Mouse (Mus musculus): ENCODE measurements at regions not wholly inside any gene's neighbourhood (a gene's known extent, or its start where the extent isn't known, plus 50 kb on each side); places are given as distances from the start of the nearest gene placed in this dataset.

GRCm38 (mm10) chr13:116535211-116535610, 225.7 kb upstream of the Isl1 start:
- no peaks in the 10 kb centered on the region for H3K79me2 ChIP-seq (ENCODE audit: control insufficient read depth, insufficient read depth, low read length)
- 86% methylated on average over 3 of the region's 3 CpGs for WGBS
- no peak overlapping the region for H3K27ac ChIP-seq (replicated peaks; ENCODE audit: insufficient read depth, low read depth, low read length)
- H3K9ac ChIP-seq (ENCODE audit: low read depth, low read length), result no peak overlapping the region
- no peak overlapping the region for H3K4me3 ChIP-seq (ENCODE audit: insufficient read depth, low read depth, low read length)
- no peaks in the 10 kb centered on the region for H3K27me3 ChIP-seq (ENCODE audit: control insufficient read depth, insufficient read depth, low read length)
- no peaks in the 10 kb centered on the region for H3K4me1 ChIP-seq (ENCODE audit: control insufficient read depth, insufficient read depth, low read length)
- no peaks in the 10 kb centered on the region for H3K36me3 ChIP-seq (ENCODE audit: control insufficient read depth, insufficient read depth, low read length)
- no peak for DNase-seq (ENCODE audit: extremely low read depth, low read depth, low spot score)
- no peak for TF ChIP-seq CTCF (IDR thresholded peaks at IDR 0.05; ENCODE audit: low read depth, low read length)
- no peak for TF ChIP-seq POLR2A (IDR thresholded peaks at IDR 0.05; ENCODE audit: extremely low read depth, insufficient read depth, low read length)

GRCm38 (mm10) chr13:116533163-116533562, 223.7 kb upstream of the Isl1 start:
- H3K9ac ChIP-seq (ENCODE audit: low read depth, low read length), result no peak overlapping the region
- H3K4me1 ChIP-seq (ENCODE audit: control insufficient read depth, insufficient read depth, low read length), result no peaks in the 10 kb centered on the region
- no peak overlapping the region for H3K27ac ChIP-seq (replicated peaks; ENCODE audit: insufficient read depth, low read depth, low read length)
- no peaks in the 10 kb centered on the region for H3K36me3 ChIP-seq (ENCODE audit: control insufficient read depth, insufficient read depth, low read length)
- H3K27me3 ChIP-seq (ENCODE audit: control insufficient read depth, insufficient read depth, low read length), result no peaks in the 10 kb centered on the region
- H3K79me2 ChIP-seq (ENCODE audit: control insufficient read depth, insufficient read depth, low read length), result no peaks in the 10 kb centered on the region
- no peak for DNase-seq (ENCODE audit: extremely low read depth, low read depth, low spot score)
- H3K4me3 ChIP-seq (ENCODE audit: insufficient read depth, low read depth, low read length), result no peak overlapping the region
- WGBS, result 77% methylated on average over 3 of the region's 3 CpGs
- TF ChIP-seq CTCF (IDR thresholded peaks at IDR 0.05; ENCODE audit: low read depth, low read length) (no peak), POLR2A (IDR thresholded peaks at IDR 0.05; ENCODE audit: extremely low read depth, insufficient read depth, low read length) (no peak)

GRCm38 (mm10) chr13:116528289-116528688, 218.8 kb upstream of the Isl1 start:
- Histone ChIP-seq H3K4me1 (ENCODE audit: control insufficient read depth, insufficient read depth, low read length) (no peaks in the 10 kb centered on the region), H3K79me2 (ENCODE audit: control insufficient read depth, insufficient read depth, low read length) (no peaks in the 10 kb centered on the region), H3K36me3 (ENCODE audit: control insufficient read depth, insufficient read depth, low read length) (no peaks in the 10 kb centered on the region), H3K27ac (replicated peaks; ENCODE audit: insufficient read depth, low read depth, low read length) (no peak overlapping the region), H3K9ac (ENCODE audit: low read depth, low read length) (no peak overlapping the region), H3K27me3 (ENCODE audit: control insufficient read depth, insufficient read depth, low read length) (no peaks in the 10 kb centered on the region), H3K4me3 (ENCODE audit: insufficient read depth, low read depth, low read length) (no peak overlapping the region)
- TF ChIP-seq POLR2A (IDR thresholded peaks at IDR 0.05; ENCODE audit: extremely low read depth, insufficient read depth, low read length) (no peak), CTCF (IDR thresholded peaks at IDR 0.05; ENCODE audit: low read depth, low read length) (no peak)
- 32% methylated on average over 1 of the region's 1 CpGs for WGBS
- no peak for DNase-seq (ENCODE audit: extremely low read depth, low read depth, low spot score)

- no peak overlapping the region for H3K27ac ChIP-seq (replicated peaks; ENCODE audit: insufficient read depth, low read depth, low read length)
- H3K9ac ChIP-seq (ENCODE audit: low read depth, low read length), result no peak overlapping the region
- H3K36me3 ChIP-seq (ENCODE audit: control insufficient read depth, insufficient read depth, low read length), result no peaks in the 10 kb centered on the region
- H3K79me2 ChIP-seq (ENCODE audit: control insufficient read depth, insufficient read depth, low read length), result no peaks in the 10 kb centered on the region
- no peak overlapping the region for H3K4me3 ChIP-seq (ENCODE audit: insufficient read depth, low read depth, low read length)
- H3K4me1 ChIP-seq (ENCODE audit: control insufficient read depth, insufficient read depth, low read length), result no peaks in the 10 kb centered on the region
- no peaks in the 10 kb centered on the region for H3K27me3 ChIP-seq (ENCODE audit: control insufficient read depth, insufficient read depth, low read length)
- DNase-seq (ENCODE audit: extremely low read depth, low read depth, low spot score), result no peak
- TF ChIP-seq CTCF (IDR thresholded peaks at IDR 0.05; ENCODE audit: low read depth, low read length) (no peak), POLR2A (IDR thresholded peaks at IDR 0.05; ENCODE audit: extremely low read depth, insufficient read depth, low read length) (no peak)
- 59% methylated on average over 7 of the region's 7 CpGs for WGBS
Measured at GRCm38 (mm10) chr13:116527037-116527436, 217.5 kb upstream of the Isl1 start.

- no peak overlapping the region for H3K4me3 ChIP-seq (ENCODE audit: insufficient read depth, low read depth, low read length)
- no peaks in the 10 kb centered on the region for H3K27me3 ChIP-seq (ENCODE audit: control insufficient read depth, insufficient read depth, low read length)
- 13% methylated on average over 8 of the region's 8 CpGs for WGBS
- no peak overlapping the region for H3K9ac ChIP-seq (ENCODE audit: low read depth, low read length)
- TF ChIP-seq POLR2A (IDR thresholded peaks at IDR 0.05; ENCODE audit: extremely low read depth, insufficient read depth, low read length) (no peak), CTCF (IDR thresholded peaks at IDR 0.05; ENCODE audit: low read depth, low read length) (no peak)
- H3K4me1 ChIP-seq (ENCODE audit: control insufficient read depth, insufficient read depth, low read length), result no peaks in the 10 kb centered on the region
- no peaks in the 10 kb centered on the region for H3K36me3 ChIP-seq (ENCODE audit: control insufficient read depth, insufficient read depth, low read length)
- no peak for DNase-seq (ENCODE audit: extremely low read depth, low read depth, low spot score)
- no peak overlapping the region for H3K27ac ChIP-seq (replicated peaks; ENCODE audit: insufficient read depth, low read depth, low read length)
- no peaks in the 10 kb centered on the region for H3K79me2 ChIP-seq (ENCODE audit: control insufficient read depth, insufficient read depth, low read length)
Measured at GRCm38 (mm10) chr13:116523713-116524303, 214.3 kb upstream of the Isl1 start.

GRCm38 (mm10) chr13:116514640-116515311, 205.3 kb upstream of the Isl1 start:
- H3K4me1 ChIP-seq (ENCODE audit: control insufficient read depth, insufficient read depth, low read length), result no peaks in the 10 kb centered on the region

More at GRCm38 (mm10) chr13:116514640-116515311, 205.3 kb upstream of the Isl1 start:
- H3K27ac ChIP-seq (replicated peaks; ENCODE audit: insufficient read depth, low read depth, low read length), result no peak overlapping the region
- H3K36me3 ChIP-seq (ENCODE audit: control insufficient read depth, insufficient read depth, low read length), result no peaks in the 10 kb centered on the region
- 36% methylated on average over 13 of the region's 13 CpGs for WGBS
- H3K27me3 ChIP-seq (ENCODE audit: control insufficient read depth, insufficient read depth, low read length), result no peaks in the 10 kb centered on the region
- H3K9ac ChIP-seq (ENCODE audit: low read depth, low read length), result no peak overlapping the region
- DNase-seq (ENCODE audit: extremely low read depth, low read depth, low spot score), result no peak
- TF ChIP-seq POLR2A (IDR thresholded peaks at IDR 0.05; ENCODE audit: extremely low read depth, insufficient read depth, low read length) (no peak), CTCF (IDR thresholded peaks at IDR 0.05; ENCODE audit: low read depth, low read length) (no peak)
- H3K79me2 ChIP-seq (ENCODE audit: control insufficient read depth, insufficient read depth, low read length), result no peaks in the 10 kb centered on the region
- H3K4me3 ChIP-seq (ENCODE audit: insufficient read depth, low read depth, low read length), result no peak overlapping the region

Measured in liver, adult 2 months (tissue).